Mouse (Mus musculus): ENCODE measurements at regions not wholly inside any gene's neighbourhood (a gene's known extent, or its start where the extent isn't known, plus 50 kb on each side); places are given as distances from the start of the nearest gene placed in this dataset.

- H3K9me3 ChIP-seq (ENCODE audit: control insufficient read depth, low read length), result no peaks in the 10 kb centered on the region
- no peaks in the 10 kb centered on the region for H3K27me3 ChIP-seq (replicated peaks; ENCODE audit: control insufficient read depth, insufficient read depth, low read length)
- ATAC-seq (replicated peaks; ENCODE audit: low FRiP score) (no peak), DNase-seq (ENCODE audit: low spot score) (no peak)
- no peak overlapping the region for H3K4me2 ChIP-seq
- H3K36me3 ChIP-seq (ENCODE audit: control insufficient read depth, insufficient read depth, low read length), result no peaks in the 10 kb centered on the region
- no peak overlapping the region for H3K9ac ChIP-seq (ENCODE audit: low read depth, low read length)
- WGBS, result 60% methylated on average over 3 of the region's 3 CpGs
- no peaks in the 10 kb centered on the region for H3K4me1 ChIP-seq (replicated peaks; ENCODE audit: control insufficient read depth, insufficient read depth, low read length)
- no peak overlapping the region for H3K4me3 ChIP-seq (ENCODE audit: low read depth, low read length)
- H3K27ac ChIP-seq (ENCODE audit: low read depth, low read length), result no peak overlapping the region
Measured at GRCm38 (mm10) chr2:74930702-74931101, 105.1 kb downstream of the Mtx2 start.

- Histone ChIP-seq H3K27me3 (replicated peaks; ENCODE audit: control insufficient read depth, insufficient read depth, low read length) (no peaks in the 10 kb centered on the region), H3K4me1 (replicated peaks; ENCODE audit: control insufficient read depth, insufficient read depth, low read length) (no peaks in the 10 kb centered on the region), H3K4me3 (ENCODE audit: low read depth, low read length) (no peak overlapping the region), H3K27ac (ENCODE audit: low read depth, low read length) (no peak overlapping the region), H3K9ac (ENCODE audit: low read depth, low read length) (no peak overlapping the region), H3K36me3 (ENCODE audit: control insufficient read depth, insufficient read depth, low read length) (no peaks in the 10 kb centered on the region), H3K9me3 (ENCODE audit: control insufficient read depth, low read length) (no peaks in the 10 kb centered on the region), H3K4me2 (no peak overlapping the region)
- 44% methylated on average over 8 of the region's 8 CpGs for WGBS
- no peak for DNase-seq (ENCODE audit: low spot score)
- no peak for ATAC-seq (replicated peaks; ENCODE audit: low FRiP score)
Measured at GRCm38 (mm10) chr2:74933190-74933589, 107.6 kb downstream of the Mtx2 start.

GRCm38 (mm10) chr2:74933771-74934170 lies 108.2 kb downstream of the Mtx2 start:
- Histone ChIP-seq H3K4me3 (ENCODE audit: low read depth, low read length) (no peak overlapping the region), H3K36me3 (ENCODE audit: control insufficient read depth, insufficient read depth, low read length) (no peaks in the 10 kb centered on the region), H3K4me2 (no peak overlapping the region), H3K27ac (ENCODE audit: low read depth, low read length) (no peak overlapping the region), H3K4me1 (replicated peaks; ENCODE audit: control insufficient read depth, insufficient read depth, low read length) (no peaks in the 10 kb centered on the region), H3K27me3 (replicated peaks; ENCODE audit: control insufficient read depth, insufficient read depth, low read length) (no peaks in the 10 kb centered on the region), H3K9me3 (ENCODE audit: control insufficient read depth, low read length) (no peaks in the 10 kb centered on the region), H3K9ac (ENCODE audit: low read depth, low read length) (no peak overlapping the region)
- ATAC-seq (replicated peaks; ENCODE audit: low FRiP score) (no peak), DNase-seq (ENCODE audit: low spot score) (no peak)
- 61% methylated on average over 1 of the region's 1 CpGs for WGBS

GRCm38 (mm10) chr2:74938711-74939110 lies 113.1 kb downstream of the Mtx2 start:
- no peak overlapping the region for H3K4me2 ChIP-seq
- 67% methylated on average over 9 of the region's 9 CpGs for WGBS
- H3K9me3 ChIP-seq (ENCODE audit: control insufficient read depth, low read length), result no peaks in the 10 kb centered on the region
- H3K4me3 ChIP-seq (ENCODE audit: low read depth, low read length), result no peak overlapping the region
- H3K27me3 ChIP-seq (replicated peaks; ENCODE audit: control insufficient read depth, insufficient read depth, low read length), result no peaks in the 10 kb centered on the region
- DNase-seq (ENCODE audit: low spot score), result no peak
- H3K4me1 ChIP-seq (replicated peaks; ENCODE audit: control insufficient read depth, insufficient read depth, low read length), result no peaks in the 10 kb centered on the region
- no peaks in the 10 kb centered on the region for H3K36me3 ChIP-seq (ENCODE audit: control insufficient read depth, insufficient read depth, low read length)
- ATAC-seq (replicated peaks; ENCODE audit: low FRiP score), result no peak
- no peak overlapping the region for H3K9ac ChIP-seq (ENCODE audit: low read depth, low read length)
- no peak overlapping the region for H3K27ac ChIP-seq (ENCODE audit: low read depth, low read length)

- DNase-seq (ENCODE audit: low spot score) (no peak), ATAC-seq (replicated peaks; ENCODE audit: low FRiP score) (no peak)
- no peak overlapping the region for H3K4me3 ChIP-seq (ENCODE audit: low read depth, low read length)
- no peaks in the 10 kb centered on the region for H3K27me3 ChIP-seq (replicated peaks; ENCODE audit: control insufficient read depth, insufficient read depth, low read length)
- no peak overlapping the region for H3K9ac ChIP-seq (ENCODE audit: low read depth, low read length)
- H3K27ac ChIP-seq (ENCODE audit: low read depth, low read length), result no peak overlapping the region
- no peaks in the 10 kb centered on the region for H3K36me3 ChIP-seq (ENCODE audit: control insufficient read depth, insufficient read depth, low read length)
- 92% methylated on average over 10 of the region's 10 CpGs for WGBS
- H3K4me2 ChIP-seq, result no peak overlapping the region
- no peaks in the 10 kb centered on the region for H3K4me1 ChIP-seq (replicated peaks; ENCODE audit: control insufficient read depth, insufficient read depth, low read length)
- no peaks in the 10 kb centered on the region for H3K9me3 ChIP-seq (ENCODE audit: control insufficient read depth, low read length)
Measured at GRCm38 (mm10) chr2:74941966-74942365, 116.4 kb downstream of the Mtx2 start.

- H3K4me2 ChIP-seq, result no peak overlapping the region
- no peak for ATAC-seq (replicated peaks; ENCODE audit: low FRiP score)
- H3K9me3 ChIP-seq (ENCODE audit: control insufficient read depth, low read length), result no peaks in the 10 kb centered on the region
- no peak overlapping the region for H3K4me3 ChIP-seq (ENCODE audit: low read depth, low read length)
- no peak overlapping the region for H3K27ac ChIP-seq (ENCODE audit: low read depth, low read length)
- no peaks in the 10 kb centered on the region for H3K4me1 ChIP-seq (replicated peaks; ENCODE audit: control insufficient read depth, insufficient read depth, low read length)
- no peak for DNase-seq (ENCODE audit: low spot score)
- no peak overlapping the region for H3K9ac ChIP-seq (ENCODE audit: low read depth, low read length)
- 56% methylated on average over 6 of the region's 6 CpGs for WGBS
- H3K27me3 ChIP-seq (replicated peaks; ENCODE audit: control insufficient read depth, insufficient read depth, low read length), result no peaks in the 10 kb centered on the region
- no peaks in the 10 kb centered on the region for H3K36me3 ChIP-seq (ENCODE audit: control insufficient read depth, insufficient read depth, low read length)
Measured at GRCm38 (mm10) chr2:74942611-74943198, 117.1 kb downstream of the Mtx2 start.

- Histone ChIP-seq H3K9ac (ENCODE audit: low read depth, low read length) (no peak overlapping the region), H3K4me2 (no peak overlapping the region), H3K4me3 (ENCODE audit: low read depth, low read length) (no peak overlapping the region), H3K27ac (ENCODE audit: low read depth, low read length) (no peak overlapping the region), H3K4me1 (replicated peaks; ENCODE audit: control insufficient read depth, insufficient read depth, low read length) (no peaks in the 10 kb centered on the region), H3K9me3 (ENCODE audit: control insufficient read depth, low read length) (no peaks in the 10 kb centered on the region), H3K27me3 (replicated peaks; ENCODE audit: control insufficient read depth, insufficient read depth, low read length) (no peaks in the 10 kb centered on the region), H3K36me3 (ENCODE audit: control insufficient read depth, insufficient read depth, low read length) (no peaks in the 10 kb centered on the region)
- ATAC-seq (replicated peaks; ENCODE audit: low FRiP score), result no peak
- DNase-seq (ENCODE audit: low spot score), result no peak
- WGBS, result 88% methylated on average over 7 of the region's 7 CpGs
Measured at GRCm38 (mm10) chr2:74945185-74945749, 119.7 kb downstream of the Mtx2 start.

GRCm38 (mm10) chr2:74951401-74952260 lies 126.0 kb downstream of the Mtx2 start:
- WGBS, result 80% methylated on average over 12 of the region's 12 CpGs
- no peak overlapping the region for H3K27ac ChIP-seq (ENCODE audit: low read depth, low read length)
- H3K4me3 ChIP-seq (ENCODE audit: low read depth, low read length), result no peak overlapping the region
- H3K27me3 ChIP-seq (replicated peaks; ENCODE audit: control insufficient read depth, insufficient read depth, low read length), result no peaks in the 10 kb centered on the region
- 0 out of 2 replicates have a peak, but pooled peaks cover 3% of the 10 kb centered on the region for H3K9me3 ChIP-seq (ENCODE audit: control insufficient read depth, low read length)
- no peak overlapping the region for H3K4me2 ChIP-seq
- DNase-seq (ENCODE audit: low spot score) (no peak), ATAC-seq (replicated peaks; ENCODE audit: low FRiP score) (no peak)
- H3K4me1 ChIP-seq (replicated peaks; ENCODE audit: control insufficient read depth, insufficient read depth, low read length), result no peaks in the 10 kb centered on the region
- no peak overlapping the region for H3K9ac ChIP-seq (ENCODE audit: low read depth, low read length)
- no peaks in the 10 kb centered on the region for H3K36me3 ChIP-seq (ENCODE audit: control insufficient read depth, insufficient read depth, low read length)
